In genomic region chr12:83143071-83143470, GRCm38 (mm10) we compare ENCODE assay signal across 11 mouse cellular contexts.
A peak's percentile ranks its signal among the peaks of the same experiment; 100 is the strongest.
DNase-seq lines count a peak whose midpoint lies in the region; ATAC-seq lines count a peak whose summit lies in the region.
"Had no signal": no experiment of that assay in that cellular context is flagged by ENCODE, and none has a peak within 500 bp of the region (broad histone marks: within the 10 kb centered on the region; RNA-seq: fewer than 3 reads in every experiment).

No protein-coding gene starts in this region.

- H3K4me3 ChIP-seq in heart, embryonic 12.5 days: no peak overlapping the region
- H3K4me3 ChIP-seq in midbrain, embryonic 11.5 days (ENCODE audit: low read depth, low read length): no peak overlapping the region
- H3K4me3 ChIP-seq in midbrain, embryonic 15.5 days: no peak overlapping the region
- no peak overlapping the region for H3K4me3 ChIP-seq in liver, embryonic 11.5 days (ENCODE audit: low read depth, low read length)
- H3K4me3 ChIP-seq in limb, embryonic 10.5 days: no peak overlapping the region
- H3K4me3 ChIP-seq: hindbrain, embryonic 12.5 days; lung, embryonic 15.5 days had no signal

- H3K4me2 ChIP-seq in heart, embryonic 12.5 days: no peak overlapping the region
- no peak overlapping the region for H3K4me2 ChIP-seq in midbrain, embryonic 11.5 days
- no peak overlapping the region for H3K4me2 ChIP-seq in midbrain, embryonic 15.5 days
- no peak overlapping the region for H3K4me2 ChIP-seq in liver, embryonic 11.5 days
- H3K4me2 ChIP-seq: hindbrain, embryonic 12.5 days; lung, embryonic 15.5 days had no signal

- H3K4me1 ChIP-seq in heart, embryonic 12.5 days (replicated peaks): peaks cover 59% of the 10 kb centered on the region
- H3K4me1 ChIP-seq in midbrain, embryonic 11.5 days (ENCODE audit: control insufficient read depth, insufficient read depth, low read length): no peaks in the 10 kb centered on the region
- H3K4me1 ChIP-seq in midbrain, embryonic 15.5 days: 0 out of 2 replicates have a peak, but pooled peaks cover 3% of the 10 kb centered on the region
- H3K4me1 ChIP-seq in liver, embryonic 11.5 days (replicated peaks; ENCODE audit: control insufficient read depth, insufficient read depth, low read length): peaks cover 15% of the 10 kb centered on the region
- no peaks in the 10 kb centered on the region for H3K4me1 ChIP-seq in limb, embryonic 10.5 days

- 22% methylated on average over 3 of the region's 3 CpGs for WGBS in heart, embryonic 12.5 days
- 46% methylated on average over 3 of the region's 3 CpGs for WGBS in midbrain, embryonic 11.5 days
- 44% methylated on average over 3 of the region's 3 CpGs for WGBS in midbrain, embryonic 15.5 days
- 32% methylated on average over 3 of the region's 3 CpGs for WGBS in liver, embryonic 11.5 days
- 55% methylated on average over 3 of the region's 3 CpGs for WGBS in limb, embryonic 10.5 days

- no peaks in the 10 kb centered on the region for H3K27me3 ChIP-seq in heart, embryonic 12.5 days (replicated peaks)
- H3K27me3 ChIP-seq in midbrain, embryonic 11.5 days (ENCODE audit: control insufficient read depth, insufficient read depth, low read length): no peaks in the 10 kb centered on the region
- H3K27me3 ChIP-seq in midbrain, embryonic 15.5 days (replicated peaks): no peaks in the 10 kb centered on the region
- H3K27me3 ChIP-seq in liver, embryonic 11.5 days (replicated peaks; ENCODE audit: control insufficient read depth, insufficient read depth, low read length): no peaks in the 10 kb centered on the region
- no peaks in the 10 kb centered on the region for H3K27me3 ChIP-seq in limb, embryonic 10.5 days (ENCODE audit: low read depth, poor library complexity, severe bottlenecking)
- H3K27me3 ChIP-seq: hindbrain, embryonic 12.5 days; lung, embryonic 15.5 days had no signal

- intact Hi-C loops in heart, postnatal 10 days (cut with DNase I): no loop called here

- H3K36me3 ChIP-seq in heart, embryonic 12.5 days: no peaks in the 10 kb centered on the region
- no peaks in the 10 kb centered on the region for H3K36me3 ChIP-seq in midbrain, embryonic 11.5 days (ENCODE audit: control insufficient read depth, insufficient read depth, low read length)
- H3K36me3 ChIP-seq in midbrain, embryonic 15.5 days (replicated peaks): no peaks in the 10 kb centered on the region
- H3K36me3 ChIP-seq in liver, embryonic 11.5 days (ENCODE audit: control insufficient read depth, insufficient read depth, low read length): no peaks in the 10 kb centered on the region
- H3K36me3 ChIP-seq in limb, embryonic 10.5 days: no peaks in the 10 kb centered on the region
- H3K36me3 ChIP-seq: hindbrain, embryonic 12.5 days; lung, embryonic 15.5 days had no signal

- H3K9me3 ChIP-seq in heart, embryonic 12.5 days (replicated peaks): no peaks in the 10 kb centered on the region
- H3K9me3 ChIP-seq in midbrain, embryonic 11.5 days (ENCODE audit: control insufficient read depth, low read length): no peaks in the 10 kb centered on the region
- H3K9me3 ChIP-seq in midbrain, embryonic 15.5 days: no peaks in the 10 kb centered on the region
- no peaks in the 10 kb centered on the region for H3K9me3 ChIP-seq in liver, embryonic 11.5 days (ENCODE audit: control insufficient read depth, low read length)
- H3K9me3 ChIP-seq in limb, embryonic 10.5 days (replicated peaks): no peaks in the 10 kb centered on the region
- H3K9me3 ChIP-seq: hindbrain, embryonic 12.5 days; lung, embryonic 15.5 days had no signal

- no peak for DNase-seq in heart, postnatal 10 days
- peak; percentile 31 for DNase-seq in midbrain, embryonic 11.5 days (ENCODE audit: low spot score, missing footprints)
- DNase-seq in liver, embryonic 11.5 days (ENCODE audit: low spot score): no peak
- DNase-seq in spleen, postnatal 4 days (ENCODE audit: low spot score in 2 of 2): peak; percentile 73 to 76
- no peak for DNase-seq in limb, embryonic 10.5 days (ENCODE audit: low spot score)
- DNase-seq in adrenal gland, postnatal 25 days: no peak
- DNase-seq: thymus, adult 2 months had no signal

- ATAC-seq in heart, embryonic 12.5 days (ENCODE audit: insufficient number of reproducible peaks, low FRiP score): no peak
- no peak for ATAC-seq in midbrain, embryonic 11.5 days (ENCODE audit: low FRiP score)
- no peak for ATAC-seq in midbrain, embryonic 15.5 days (replicated peaks)
- peak; percentile 78 for ATAC-seq in liver, embryonic 11.5 days (replicated peaks; ENCODE audit: low FRiP score)

- peak overlapping the region; percentile 73 for H3K27ac ChIP-seq in heart, embryonic 12.5 days (ENCODE audit: poor library complexity, severe bottlenecking)
- H3K27ac ChIP-seq in midbrain, embryonic 11.5 days (ENCODE audit: low read depth, low read length): no peak overlapping the region
- no peak overlapping the region for H3K27ac ChIP-seq in midbrain, embryonic 15.5 days
- H3K27ac ChIP-seq in liver, embryonic 11.5 days (ENCODE audit: low read depth, low read length): no peak overlapping the region
- H3K27ac ChIP-seq in limb, embryonic 10.5 days: no peak overlapping the region
- H3K27ac ChIP-seq: hindbrain, embryonic 12.5 days; lung, embryonic 15.5 days had no signal

- no peak overlapping the region; the same call in 1 of the 2 replicates for H3K9ac ChIP-seq in heart, embryonic 12.5 days
- no peak overlapping the region for H3K9ac ChIP-seq in midbrain, embryonic 11.5 days (ENCODE audit: low read length)
- no peak overlapping the region for H3K9ac ChIP-seq in midbrain, embryonic 15.5 days
- H3K9ac ChIP-seq in liver, embryonic 11.5 days (ENCODE audit: low read depth, low read length): 0 out of 2 replicates have a peak overlapping the region, but pooled peaks have one; percentile 9
- H3K9ac ChIP-seq: hindbrain, embryonic 12.5 days; lung, embryonic 15.5 days had no signal

Comparison
In these comparisons a context has a peak if more than half of its experiments do, and no peak if none do; other contexts are left out.
1. DNase-seq: peak in midbrain, embryonic 11.5 days (single experiment) and spleen, postnatal 4 days (2 of 2); none in heart, postnatal 10 days (0 of 2), liver, embryonic 11.5 days (single experiment), limb, embryonic 10.5 days (single experiment) and adrenal gland, postnatal 25 days (single experiment).